Mouse (Mus musculus) adrenal gland, adult 10 weeks (tissue): ENCODE results near the gene Fbxo9. TPM values are rescaled to one million over a fixed set of nuclear protein-coding genes. Genes with fewer than 3 reads are reported as not detected.

Source experiments
- polyA plus RNA-seq: library from polyadenylated mRNA; stranded (reverse); fragments of 350-450 nt; fragmentation: Illumina TruSeq; extraction: RNeasy Lipid Tissue Mini Kit (QIAGEN cat#74804); gene quantifications from one replicate; pipeline ENCODE4 v1.2.3, GENCODE M21; 2014; ENCODE audit warnings: low read depth, low replicate concordance

Fbxo9 gene
- polyA plus RNA-seq: 63.6 TPM

GRCm38 (mm10) chr9:78108796-78109239 lies at the start of gene Fbxo9, which contains the start of gene Ick:
Fbxo9 (minus strand) TSS chr9:78109065.
Ick (plus strand) TSS chr9:78109192.

GRCm38 (mm10) chr9:78051677-78052076 lies 57.2 kb downstream of the Fbxo9 start, which contains the start of gene Gcm1:
Gcm1 (plus strand) TSS chr9:78051924.

Other genes with a start within 250 kb of the Fbxo9 start
- gene Elovl5, start 191.7 kb downstream of the Fbxo9 start, polyA plus RNA-seq: 1,460 TPM
- not detected for gene Gcm1, start 57.1 kb downstream of the Fbxo9 start, polyA plus RNA-seq
- 21.9 TPM for gene Ick, start 127 bp upstream of the Fbxo9 start, polyA plus RNA-seq
- 33.9 TPM for gene Gsta4, start 73.7 kb upstream of the Fbxo9 start, polyA plus RNA-seq
- not detected for gene Gsta1, start 121.6 kb upstream of the Fbxo9 start, polyA plus RNA-seq
- not detected for gene Gm3776, start 148.1 kb upstream of the Fbxo9 start, polyA plus RNA-seq
- gene Gm10639, start 180.9 kb upstream of the Fbxo9 start, polyA plus RNA-seq: not detected
- not detected for gene Omt2a, start 205.7 kb upstream of the Fbxo9 start, polyA plus RNA-seq
- not detected for gene Omt2b, start 218.5 kb upstream of the Fbxo9 start, polyA plus RNA-seq
- not detected for gene Gsta2, start 246.7 kb upstream of the Fbxo9 start, polyA plus RNA-seq